Mouse (Mus musculus): ENCODE measurements around the gene Zc3h10.

DNA sequence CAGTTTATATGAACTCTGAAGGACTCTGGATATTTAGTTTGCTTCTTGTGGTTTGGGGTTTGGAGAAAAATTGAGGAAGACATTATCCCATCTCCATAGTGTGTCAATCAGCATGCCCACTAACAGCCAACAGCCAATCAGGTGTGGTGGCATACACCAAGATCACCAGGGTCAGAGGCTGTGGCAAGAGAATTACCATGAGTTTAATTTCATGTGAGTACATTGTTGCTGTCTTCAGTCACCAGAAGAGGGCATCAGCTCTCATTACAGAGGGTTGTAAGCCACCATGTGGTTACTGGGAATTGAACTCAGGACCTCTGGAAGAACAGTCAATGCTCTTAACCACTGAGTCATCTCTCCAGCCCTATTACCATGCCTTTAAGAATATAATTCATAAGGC lies 8.7 kb upstream of the Zc3h10 start:
- TF ChIP-seq CTCF (IDR thresholded peaks at IDR 0.05; ENCODE audit: low read depth) (peak; percentile 60), EP300 (IDR thresholded peaks at IDR 0.05; ENCODE audit: low read depth) (no peak)
